Comparison of ENCODE assay signal across 11 mouse cellular contexts in genomic region chr8:92129241-92130015, GRCm38 (mm10).
DNase-seq lines count a peak whose midpoint lies in the region; ATAC-seq and TF ChIP-seq lines count a peak whose summit lies in the region.
"Had no signal": no experiment of that assay in that cellular context is flagged by ENCODE, and none has a peak within 500 bp of the region (broad histone marks: within the 10 kb centered on the region; RNA-seq: fewer than 3 reads in every experiment).

No protein-coding gene starts in this region.

- no peaks in the 10 kb centered on the region for H3K36me3 ChIP-seq in embryonic facial prominence, embryonic 14.5 days (ENCODE audit: control insufficient read depth, insufficient read depth, low read length)
- H3K36me3 ChIP-seq in embryonic facial prominence, embryonic 10.5 days (replicated peaks): no peaks in the 10 kb centered on the region
- no peaks in the 10 kb centered on the region for H3K36me3 ChIP-seq in limb, embryonic 14.5 days (ENCODE audit: control insufficient read depth, insufficient read depth, low read length)
- H3K36me3 ChIP-seq in limb, embryonic 10.5 days: no peaks in the 10 kb centered on the region
- H3K36me3 ChIP-seq in stomach, embryonic 15.5 days: no peaks in the 10 kb centered on the region
- H3K36me3 ChIP-seq: embryonic facial prominence, embryonic 13.5 days; heart, embryonic 15.5 days had no signal

- DNase-seq in embryonic facial prominence, embryonic 14.5 days (ENCODE audit: low spot score): peak; percentile 54
- no peak for DNase-seq in embryonic facial prominence, embryonic 10.5 days (ENCODE audit: low spot score)
- peak; percentile 16 for DNase-seq in limb, embryonic 14.5 days (ENCODE audit: low spot score)
- DNase-seq in limb, embryonic 10.5 days (ENCODE audit: low spot score): no peak
- DNase-seq in kidney, postnatal 14 days: peak; percentile 40
- DNase-seq in spleen, postnatal 10 days (ENCODE audit: low spot score in 2 of 2): no peak
- no peak for DNase-seq in MN1 (ENCODE audit: low spot score)

- no peak overlapping the region for H3K4me2 ChIP-seq in embryonic facial prominence, embryonic 14.5 days (ENCODE audit: low read depth, low read length)
- H3K4me2 ChIP-seq in limb, embryonic 14.5 days (replicated peaks; ENCODE audit: low read depth, low read length, severe bottlenecking): no peak overlapping the region
- H3K4me2 ChIP-seq in stomach, embryonic 15.5 days: no peak overlapping the region
- H3K4me2 ChIP-seq: embryonic facial prominence, embryonic 13.5 days; heart, embryonic 15.5 days had no signal

- no peaks in the 10 kb centered on the region for H3K9me3 ChIP-seq in embryonic facial prominence, embryonic 14.5 days (ENCODE audit: control insufficient read depth, low read length)
- H3K9me3 ChIP-seq in embryonic facial prominence, embryonic 10.5 days: no peaks in the 10 kb centered on the region
- no peaks in the 10 kb centered on the region for H3K9me3 ChIP-seq in limb, embryonic 14.5 days (ENCODE audit: control insufficient read depth, low read length)
- no peaks in the 10 kb centered on the region for H3K9me3 ChIP-seq in limb, embryonic 10.5 days (replicated peaks)
- H3K9me3 ChIP-seq in stomach, embryonic 15.5 days: no peaks in the 10 kb centered on the region
- H3K9me3 ChIP-seq: embryonic facial prominence, embryonic 13.5 days; heart, embryonic 15.5 days had no signal

- H3K27me3 ChIP-seq in embryonic facial prominence, embryonic 14.5 days (replicated peaks; ENCODE audit: control insufficient read depth, insufficient read depth, low read length): peaks cover 8% of the 10 kb centered on the region; the same call in 1 of the 2 replicates
- H3K27me3 ChIP-seq in embryonic facial prominence, embryonic 10.5 days (replicated peaks; ENCODE audit: low read depth, poor library complexity, severe bottlenecking): peaks cover 96% of the 10 kb centered on the region
- peaks cover 59% of the 10 kb centered on the region for H3K27me3 ChIP-seq in limb, embryonic 14.5 days (ENCODE audit: control insufficient read depth, insufficient read depth, low read length)
- H3K27me3 ChIP-seq in limb, embryonic 10.5 days (ENCODE audit: low read depth, poor library complexity, severe bottlenecking): peaks cover 98% of the 10 kb centered on the region
- peaks cover 38% of the 10 kb centered on the region for H3K27me3 ChIP-seq in stomach, embryonic 15.5 days (replicated peaks)

- 58% methylated on average over 6 of the region's 6 CpGs for WGBS in embryonic facial prominence, embryonic 14.5 days
- WGBS in embryonic facial prominence, embryonic 10.5 days: 79% methylated on average over 6 of the region's 6 CpGs
- WGBS in limb, embryonic 14.5 days: 66% methylated on average over 6 of the region's 6 CpGs
- 85% methylated on average over 6 of the region's 6 CpGs for WGBS in limb, embryonic 10.5 days
- 24% methylated on average over 6 of the region's 6 CpGs for WGBS in stomach, embryonic 15.5 days

- TF ChIP-seq POLR2A in limb, embryonic 14.5 days (IDR thresholded peaks at IDR 0.05; ENCODE audit: borderline replicate concordance, extremely low read depth, insufficient read depth, insufficient read length): no peak

- H3K4me1 ChIP-seq in embryonic facial prominence, embryonic 14.5 days (ENCODE audit: control insufficient read depth, insufficient read depth, low read length): peaks cover 11% of the 10 kb centered on the region
- H3K4me1 ChIP-seq in embryonic facial prominence, embryonic 10.5 days: peaks cover 42% of the 10 kb centered on the region
- H3K4me1 ChIP-seq in limb, embryonic 14.5 days (ENCODE audit: control insufficient read depth, insufficient read depth, low read length): peaks cover 2% of the 10 kb centered on the region; the same call in 1 of the 2 replicates
- H3K4me1 ChIP-seq in limb, embryonic 10.5 days: peaks cover 16% of the 10 kb centered on the region
- peaks cover 13% of the 10 kb centered on the region; the same call in 1 of the 2 replicates for H3K4me1 ChIP-seq in stomach, embryonic 15.5 days

- peak; percentile 41 for ATAC-seq in embryonic facial prominence, embryonic 14.5 days (ENCODE audit: low read depth)
- ATAC-seq in limb, embryonic 14.5 days (ENCODE audit: low FRiP score, low read depth): no peak
- peak; percentile 65 for ATAC-seq in stomach, embryonic 15.5 days (ENCODE audit: insufficient read depth, low FRiP score, low read depth)
- ATAC-seq: activated CD4-positive, CD25-positive, alpha-beta regulatory T cell, adult 4 months had no signal

- H3K9ac ChIP-seq in embryonic facial prominence, embryonic 14.5 days (ENCODE audit: low read depth, low read length): no peak overlapping the region
- no peak overlapping the region for H3K9ac ChIP-seq in limb, embryonic 14.5 days (ENCODE audit: low read depth, low read length, severe bottlenecking)
- no peak overlapping the region for H3K9ac ChIP-seq in stomach, embryonic 15.5 days
- H3K9ac ChIP-seq: embryonic facial prominence, embryonic 13.5 days; heart, embryonic 15.5 days had no signal

- no peak overlapping the region for H3K4me3 ChIP-seq in embryonic facial prominence, embryonic 14.5 days (ENCODE audit: low read depth, low read length)
- H3K4me3 ChIP-seq in embryonic facial prominence, embryonic 10.5 days: no peak overlapping the region
- H3K4me3 ChIP-seq in limb, embryonic 14.5 days (replicated peaks; ENCODE audit: low read length): no peak overlapping the region
- no peak overlapping the region for H3K4me3 ChIP-seq in limb, embryonic 10.5 days
- H3K4me3 ChIP-seq in stomach, embryonic 15.5 days (replicated peaks): no peak overlapping the region
- H3K4me3 ChIP-seq: embryonic facial prominence, embryonic 13.5 days; heart, embryonic 15.5 days had no signal

- no peak overlapping the region for H3K27ac ChIP-seq in embryonic facial prominence, embryonic 14.5 days (replicated peaks; ENCODE audit: low read depth, low read length)
- no peak overlapping the region for H3K27ac ChIP-seq in embryonic facial prominence, embryonic 10.5 days (replicated peaks)
- no peak overlapping the region for H3K27ac ChIP-seq in limb, embryonic 14.5 days (replicated peaks; ENCODE audit: low read depth, low read length)
- H3K27ac ChIP-seq in limb, embryonic 10.5 days: no peak overlapping the region
- no peak overlapping the region for H3K27ac ChIP-seq in stomach, embryonic 15.5 days
- H3K27ac ChIP-seq: embryonic facial prominence, embryonic 13.5 days; heart, embryonic 15.5 days had no signal

Comparison
In these comparisons a context has a peak if more than half of its experiments do, and no peak if none do; other contexts are left out.
1. DNase-seq: peak in embryonic facial prominence, embryonic 14.5 days (single experiment), limb, embryonic 14.5 days (single experiment) and kidney, postnatal 14 days (single experiment); none in embryonic facial prominence, embryonic 10.5 days (single experiment), limb, embryonic 10.5 days (single experiment), spleen, postnatal 10 days (0 of 2) and MN1 (single experiment).